Mouse (Mus musculus): ENCODE results near the gene Grpel1.

Grpel1 gene

DNA sequence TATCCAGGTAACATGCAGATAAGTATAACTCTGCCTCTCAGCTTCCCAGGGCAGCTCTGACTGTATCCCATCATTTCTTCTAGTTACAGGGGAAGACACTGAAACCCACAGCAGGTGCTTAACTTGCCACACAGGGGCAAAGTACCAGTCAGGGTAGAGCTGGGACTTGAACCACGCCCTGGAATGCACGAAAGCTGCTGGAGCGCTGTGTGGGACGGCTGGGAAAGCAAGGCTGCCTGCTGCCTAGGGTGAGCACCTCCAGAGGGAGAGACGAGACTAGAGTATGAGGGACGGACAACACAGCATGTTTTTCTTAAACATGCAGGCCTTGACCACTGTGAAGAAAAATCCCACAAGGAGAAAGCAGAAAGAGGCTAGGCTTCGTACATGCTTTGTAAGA lies 40.4 kb downstream of the Grpel1 start:
- in situ Hi-C loops (cut with MboI; ENCODE audit: low sequenced_read_pairs) = no loop called here

DNA sequence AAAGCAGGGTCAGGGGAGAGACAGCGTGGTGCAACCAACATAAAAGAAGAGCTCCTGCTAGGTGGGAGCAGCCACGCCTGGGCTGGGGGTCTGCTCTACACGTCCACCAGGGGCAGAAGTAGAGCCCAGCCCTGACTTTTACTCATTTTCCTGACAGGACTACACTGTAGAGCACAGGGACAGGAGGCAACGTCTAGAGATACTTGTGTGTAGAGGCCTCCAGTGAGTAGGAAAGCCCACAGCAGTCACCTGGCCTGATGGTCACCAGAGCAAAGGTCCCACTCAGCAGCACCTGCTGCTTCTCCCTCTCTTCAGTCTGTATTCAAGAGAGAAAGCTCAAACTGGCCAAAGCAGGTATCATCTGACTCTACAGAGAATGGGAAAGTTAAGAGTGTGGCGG lies 40.8 kb downstream of the Grpel1 start:
- in situ Hi-C loops (cut with MboI; ENCODE audit: low sequenced_read_pairs) = no loop called here

GRCm38 (mm10) chr5:36508351-36508750 lies 43.6 kb downstream of the Grpel1 start:
- in situ Hi-C loops (cut with MboI; ENCODE audit: low sequenced_read_pairs) = no loop called here

DNA sequence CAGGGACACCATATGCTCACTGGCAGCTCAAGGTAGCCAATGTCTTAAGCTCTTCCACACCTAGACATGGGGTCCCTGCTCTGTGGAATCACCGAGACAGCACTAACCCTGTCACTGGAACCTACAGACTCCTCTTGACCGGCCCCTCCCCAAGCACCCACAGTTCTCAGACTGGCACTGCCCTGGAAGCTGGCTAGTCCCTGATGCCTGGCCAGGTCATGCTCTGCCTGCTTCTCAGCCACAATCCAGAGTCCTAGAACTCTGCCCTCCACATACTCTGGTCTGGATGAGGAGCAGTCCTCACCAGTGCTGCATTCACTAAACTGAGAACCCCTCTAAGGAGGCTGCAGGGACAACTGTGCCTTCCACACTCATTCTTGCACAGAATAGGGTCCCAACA lies 46.2 kb downstream of the Grpel1 start:
- in situ Hi-C loops (cut with MboI; ENCODE audit: low sequenced_read_pairs) = no loop called here

DNA sequence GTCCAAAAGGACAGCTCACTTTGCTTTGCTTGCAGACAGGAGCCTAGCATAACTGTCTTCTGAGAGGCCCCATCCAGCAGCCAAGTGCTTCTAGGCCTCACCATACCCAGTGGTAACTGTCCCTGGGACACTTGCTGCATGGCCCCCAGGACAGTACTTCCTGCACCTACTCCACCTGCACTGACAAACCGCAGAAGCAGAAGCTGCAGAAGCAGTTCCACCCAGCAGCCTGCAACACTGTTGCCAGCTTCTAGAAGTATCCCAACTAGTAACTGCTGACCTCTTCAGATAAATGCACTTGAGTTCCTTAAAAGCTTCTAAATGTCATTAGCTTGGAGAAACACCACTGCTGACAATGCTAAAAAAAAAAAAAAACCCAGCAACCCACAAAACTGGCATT lies 50.3 kb downstream of the Grpel1 start:
- in situ Hi-C loops (cut with MboI; ENCODE audit: low sequenced_read_pairs) = no loop called here

- in situ Hi-C loops (cut with MboI; ENCODE audit: low sequenced_read_pairs) = no loop called here
Measured at GRCm38 (mm10) chr5:36515558-36515957, 50.8 kb downstream of the Grpel1 start.

GRCm38 (mm10) chr5:36517596-36517995 lies 52.8 kb downstream of the Grpel1 start:
- in situ Hi-C loops (cut with MboI; ENCODE audit: low sequenced_read_pairs) = no loop called here

DNA sequence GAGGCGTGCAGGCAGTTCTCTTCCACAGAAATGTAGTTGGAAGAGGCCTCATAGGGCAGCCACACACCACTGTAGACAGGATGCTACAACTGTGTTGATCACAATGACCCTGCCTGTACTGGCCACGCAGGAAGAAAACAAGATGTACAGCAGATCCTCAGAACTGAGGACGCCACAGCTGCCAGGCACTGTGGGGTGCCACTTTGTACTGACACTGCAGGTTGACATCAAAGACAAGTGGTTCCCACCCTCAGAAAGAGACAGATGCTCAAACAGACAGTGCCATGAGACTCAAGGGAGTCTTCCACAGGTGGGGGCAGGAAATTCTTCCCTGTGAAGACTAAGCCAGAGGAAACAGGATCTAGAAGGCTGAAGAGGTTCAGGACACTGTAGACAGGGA lies 55.0 kb downstream of the Grpel1 start:
- in situ Hi-C loops (cut with MboI; ENCODE audit: low sequenced_read_pairs) = no loop called here

DNA sequence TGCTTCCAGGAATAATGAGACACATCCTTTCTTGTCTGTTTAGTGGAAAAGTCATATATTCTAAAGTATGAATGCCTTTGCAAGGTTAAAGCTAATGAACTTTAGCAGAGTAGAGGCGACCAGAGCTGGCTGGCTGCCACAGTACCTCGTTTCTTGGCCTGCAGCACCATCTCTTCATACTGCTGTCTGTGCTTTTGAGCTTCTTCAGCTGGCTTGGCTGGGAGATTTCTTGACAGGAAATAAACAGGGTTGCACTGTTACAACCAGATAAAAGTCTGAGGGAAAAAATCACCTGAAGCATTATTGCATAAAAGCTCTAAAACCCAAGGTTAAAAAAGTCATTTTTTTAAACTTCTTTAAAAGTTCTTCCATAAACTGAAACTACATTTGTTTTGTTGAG lies 58.0 kb downstream of the Grpel1 start:
- in situ Hi-C loops (cut with MboI; ENCODE audit: low sequenced_read_pairs) = no loop called here

DNA sequence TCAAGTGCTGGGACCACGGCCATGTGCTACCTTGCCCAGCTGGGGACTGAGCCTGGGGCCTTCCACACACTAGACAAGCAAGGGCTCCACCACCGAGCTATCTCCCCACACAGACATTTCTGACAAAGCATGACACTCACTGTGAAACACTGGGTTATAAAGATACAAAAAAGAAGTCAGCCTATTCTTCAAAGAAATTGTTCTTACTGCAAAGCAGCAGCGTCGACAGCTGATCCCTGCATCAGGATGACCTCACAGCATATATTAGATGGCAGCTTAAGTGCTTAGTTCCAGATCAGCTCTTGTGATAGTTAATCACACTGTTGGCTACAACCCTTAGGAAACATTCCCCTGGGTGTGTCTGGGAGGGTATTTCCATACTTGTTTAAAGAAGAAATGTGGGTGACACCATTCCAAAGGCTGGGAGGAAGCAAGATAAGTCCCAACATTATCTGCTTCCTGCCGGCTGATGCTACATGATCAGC lies 58.5 kb downstream of the Grpel1 start:
- in situ Hi-C loops (cut with MboI; ENCODE audit: low sequenced_read_pairs) = no loop called here
